Mouse (Mus musculus): Measurements from ENCODE around the gene Car10. TPM values are rescaled to one million over a fixed set of nuclear protein-coding genes. Genes with fewer than 3 reads are reported as not detected.

Car10 gene
- polyA plus RNA-seq, 1 experiment = not detected

DNA sequence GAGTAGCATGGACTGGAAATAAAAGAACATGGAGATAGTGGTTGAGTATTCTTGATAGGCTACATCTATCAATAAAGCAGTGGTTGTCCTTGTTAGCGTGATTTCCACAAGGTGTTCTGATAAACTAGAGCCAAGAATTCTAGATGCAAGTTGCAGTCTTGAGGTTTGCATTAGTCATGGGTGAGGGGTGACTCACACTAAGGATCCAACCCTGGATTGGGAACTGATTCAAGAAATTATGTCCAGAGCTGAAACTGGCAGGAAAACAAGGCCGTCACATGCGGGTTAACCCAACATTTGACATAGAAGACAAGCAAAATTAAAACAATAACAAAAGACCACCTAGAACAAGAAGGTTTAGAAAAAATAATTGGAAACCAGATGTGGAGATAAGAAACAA lies 28.6 kb downstream of the Car10 start:
- TF ChIP-seq GATA1 (IDR thresholded peaks at IDR 0.05; ENCODE audit: low read length) = no peak

DNA sequence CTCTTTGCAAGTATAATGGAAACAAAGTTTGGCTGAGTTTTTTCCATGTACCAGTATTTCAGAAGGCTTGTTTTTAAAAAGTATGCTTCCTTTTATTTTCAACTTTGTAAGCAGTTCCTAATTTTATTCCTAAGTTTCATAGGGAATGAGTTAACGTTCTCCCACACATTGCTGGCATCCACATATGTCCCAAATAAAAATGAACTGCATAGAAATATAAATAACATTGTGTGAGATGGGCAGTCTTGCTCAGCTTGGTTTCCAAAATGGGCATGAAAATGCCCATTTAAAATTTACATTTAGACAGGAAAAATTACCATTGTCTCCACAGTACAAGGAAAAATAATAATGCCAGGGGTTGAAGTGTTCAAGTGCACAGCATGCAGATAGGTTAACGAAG lies 30.7 kb downstream of the Car10 start:
- TF ChIP-seq GATA1 (IDR thresholded peaks at IDR 0.05; ENCODE audit: low read length) = no peak

DNA sequence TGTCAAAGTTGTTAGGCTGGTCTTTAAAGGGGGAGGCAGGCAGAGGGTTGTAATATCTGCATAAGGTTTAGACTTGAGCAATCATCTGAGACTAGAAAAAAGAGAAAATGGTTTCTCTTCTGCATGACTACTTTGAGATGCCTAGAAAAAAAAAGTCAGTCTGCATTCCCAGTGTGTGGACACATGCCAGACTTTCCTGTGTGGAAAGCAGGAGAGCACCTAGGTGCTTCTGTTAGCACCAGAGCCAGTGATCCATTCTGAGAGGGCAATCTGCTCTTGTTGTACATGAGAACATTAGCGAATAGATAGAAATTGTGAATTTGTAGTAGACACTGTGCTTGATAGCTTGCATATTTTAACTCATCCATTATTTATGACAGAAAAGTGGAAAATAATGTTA lies 40.0 kb downstream of the Car10 start:
- TF ChIP-seq GATA1 (IDR thresholded peaks at IDR 0.05; ENCODE audit: low read length) = no peak

DNA sequence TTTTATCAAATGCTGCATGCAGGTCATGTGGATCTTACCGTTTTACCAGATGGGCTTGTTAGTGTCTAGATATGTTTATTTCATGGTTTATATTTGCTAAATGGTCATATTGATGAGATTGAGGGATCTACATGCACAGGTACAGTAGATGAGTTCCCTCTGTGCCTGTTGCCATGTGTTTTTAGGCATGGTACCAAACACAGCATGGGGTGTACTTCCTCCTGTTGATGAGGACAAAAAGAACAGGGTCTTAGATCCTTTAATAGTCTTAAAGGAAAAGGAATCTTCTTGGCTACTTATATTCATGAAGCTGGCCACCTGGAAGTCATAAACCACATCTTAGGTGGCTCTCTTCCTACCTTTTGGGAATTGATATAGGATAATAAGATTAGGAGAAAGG lies 43.9 kb downstream of the Car10 start:
- TF ChIP-seq GATA1 (IDR thresholded peaks at IDR 0.05; ENCODE audit: low read length) = no peak

DNA sequence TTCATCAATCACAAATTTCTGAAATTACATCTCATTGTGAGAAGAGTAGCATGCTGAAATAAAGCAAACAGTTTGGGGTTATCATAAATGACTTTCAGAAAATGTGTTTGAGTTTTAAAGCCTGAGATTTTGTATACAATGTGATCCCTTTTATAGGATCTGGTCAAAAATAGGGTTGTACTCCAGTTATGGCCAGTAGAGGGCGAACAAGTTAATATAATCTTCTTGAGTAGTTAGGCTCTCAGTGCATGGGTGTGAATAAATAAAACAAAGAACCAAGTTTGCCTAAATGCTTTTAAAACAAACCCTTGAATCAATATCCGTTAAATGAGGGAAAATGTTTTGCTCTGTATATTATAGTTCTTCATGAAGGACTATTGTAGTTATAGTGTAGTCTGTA lies 46.7 kb downstream of the Car10 start:
- no peak for TF ChIP-seq GATA1 (IDR thresholded peaks at IDR 0.05; ENCODE audit: low read length)

DNA sequence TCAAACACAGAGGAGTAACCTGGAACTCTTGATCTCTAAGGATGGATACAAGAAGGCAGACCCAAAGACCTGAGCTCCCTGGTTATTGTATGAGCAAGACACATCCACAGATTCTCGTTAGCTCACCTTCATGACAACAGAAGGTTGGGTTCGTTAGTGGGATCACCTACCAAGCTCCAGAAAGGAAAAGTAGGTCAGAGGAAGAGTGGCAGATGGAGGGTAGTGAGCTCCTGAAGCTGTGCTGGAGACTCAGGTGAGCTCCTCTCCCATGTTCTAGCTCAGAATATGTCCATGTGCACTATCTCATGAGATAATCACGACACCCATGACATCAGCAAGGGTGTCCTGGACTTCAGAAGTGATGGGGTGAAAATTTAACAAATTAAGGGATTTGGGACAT lies 57.1 kb downstream of the Car10 start:
- TF ChIP-seq GATA1 (IDR thresholded peaks at IDR 0.05; ENCODE audit: low read length) = no peak

DNA sequence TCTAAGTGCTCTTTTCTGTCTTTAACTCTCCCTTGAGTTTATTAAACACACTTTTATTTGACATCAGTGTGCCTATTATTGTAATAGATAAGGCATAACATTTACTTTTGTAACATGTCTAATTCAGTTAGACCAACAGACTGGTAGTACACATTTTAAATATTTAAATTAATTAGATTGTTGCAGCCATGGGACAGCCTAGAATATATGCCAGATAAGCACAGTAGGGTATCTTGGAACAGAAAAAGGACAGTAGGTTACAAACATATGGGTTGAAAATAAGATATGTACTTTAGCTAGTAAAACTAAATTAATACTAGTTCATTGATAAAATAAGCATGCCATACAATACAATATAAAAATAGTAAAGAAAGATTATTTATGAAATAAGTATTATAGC lies 74.6 kb downstream of the Car10 start:
- TF ChIP-seq GATA1 (IDR thresholded peaks at IDR 0.05; ENCODE audit: low read length) = no peak

DNA sequence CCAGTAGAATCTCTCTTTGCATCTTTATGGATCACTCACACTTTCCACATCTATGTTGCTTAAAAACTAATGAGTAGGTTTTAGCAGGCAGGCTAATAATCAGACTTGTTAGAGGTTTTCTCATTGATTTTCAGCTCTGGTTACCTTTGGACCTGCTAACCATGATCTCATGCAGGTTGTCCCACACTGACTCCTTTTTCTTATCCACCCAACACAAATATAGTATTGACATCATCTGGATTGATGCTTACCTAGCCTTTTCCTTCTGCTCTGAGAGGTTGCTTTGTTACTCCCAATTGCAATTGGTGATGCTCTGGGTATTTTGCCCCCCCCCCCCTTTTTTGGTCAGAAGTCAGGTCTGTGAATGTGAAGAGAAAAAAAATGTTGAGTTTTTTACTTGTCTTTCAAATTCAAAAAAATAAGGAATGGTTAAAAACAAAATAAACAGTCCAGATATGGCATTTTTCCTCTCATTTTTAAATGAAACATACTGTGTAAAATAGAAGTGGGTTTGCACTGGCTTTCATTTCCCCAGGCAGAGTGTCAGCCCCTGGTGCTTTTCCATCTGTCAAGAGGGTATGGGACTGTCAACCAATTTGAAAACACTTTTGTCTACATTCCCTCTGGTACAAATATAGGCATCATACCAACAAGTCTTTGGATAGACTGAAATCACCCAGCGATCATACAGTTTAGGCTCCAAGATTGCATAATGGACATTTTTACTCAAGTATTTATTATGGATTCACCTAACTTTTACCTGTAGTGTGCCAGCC lies 75.9 kb downstream of the Car10 start:
- no peak for TF ChIP-seq GATA1 (IDR thresholded peaks at IDR 0.05; ENCODE audit: low read length)

DNA sequence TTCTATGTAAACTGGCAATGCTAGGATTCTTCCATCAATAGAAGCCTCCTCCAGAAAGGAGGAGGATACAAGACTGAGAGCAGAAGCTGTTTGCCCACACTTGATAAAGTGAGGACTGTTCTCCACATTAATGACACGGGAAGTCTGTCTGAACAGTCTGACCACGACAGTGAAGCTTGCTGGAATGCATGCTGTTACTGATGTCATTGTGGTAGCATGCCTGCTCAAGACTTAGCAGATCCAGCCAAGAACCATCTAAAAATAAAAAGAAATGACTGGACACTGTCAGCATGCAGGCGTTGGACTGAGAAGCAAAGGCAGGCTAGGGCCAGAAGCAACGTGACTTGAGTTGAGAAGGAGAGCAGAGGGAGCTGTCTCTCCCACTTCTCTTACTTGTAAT lies 87.6 kb downstream of the Car10 start:
- TF ChIP-seq GATA1 (IDR thresholded peaks at IDR 0.05; ENCODE audit: low read length) = no peak

DNA sequence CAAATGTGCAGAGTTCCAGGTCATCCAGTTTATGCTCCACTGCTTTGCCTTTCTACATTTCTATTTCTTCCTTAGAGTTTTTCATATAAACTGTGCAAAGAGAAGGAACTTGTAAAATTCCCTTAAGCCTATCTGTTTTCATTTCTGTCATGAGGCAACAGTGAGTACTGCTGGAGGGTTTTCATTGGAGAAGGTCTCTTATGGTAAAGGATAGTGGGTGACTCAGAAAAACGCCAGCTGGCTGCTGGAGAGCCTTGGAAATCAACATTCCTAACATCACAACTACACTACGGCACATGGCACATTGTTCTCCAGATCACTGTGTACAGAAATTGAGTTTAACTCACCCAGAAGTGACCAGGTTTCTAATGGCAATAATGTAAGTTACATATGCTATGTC lies 88.3 kb downstream of the Car10 start:
- no peak for TF ChIP-seq GATA1 (IDR thresholded peaks at IDR 0.05; ENCODE audit: low read length)

DNA sequence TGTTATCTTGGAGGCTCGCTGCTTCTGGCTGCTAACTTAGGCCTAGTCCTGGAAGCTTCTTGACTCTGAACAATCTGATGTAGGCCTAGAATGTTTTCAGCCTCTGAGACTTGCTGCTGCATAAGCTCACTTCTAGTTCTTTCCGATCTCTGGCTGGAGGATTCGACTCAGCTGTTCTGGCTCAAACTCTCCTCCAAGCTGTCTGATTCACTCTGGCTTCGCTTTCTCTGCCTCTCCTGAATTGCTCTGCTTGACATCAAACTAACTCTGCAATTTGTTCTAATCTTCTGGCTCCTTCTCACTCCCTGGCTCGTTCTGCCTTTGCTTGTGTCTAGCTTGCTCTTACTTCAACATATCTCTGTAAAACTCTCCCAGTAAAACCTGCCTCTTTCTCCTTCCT lies 90.8 kb downstream of the Car10 start:
- no peak for TF ChIP-seq GATA1 (IDR thresholded peaks at IDR 0.05; ENCODE audit: low read length)

DNA sequence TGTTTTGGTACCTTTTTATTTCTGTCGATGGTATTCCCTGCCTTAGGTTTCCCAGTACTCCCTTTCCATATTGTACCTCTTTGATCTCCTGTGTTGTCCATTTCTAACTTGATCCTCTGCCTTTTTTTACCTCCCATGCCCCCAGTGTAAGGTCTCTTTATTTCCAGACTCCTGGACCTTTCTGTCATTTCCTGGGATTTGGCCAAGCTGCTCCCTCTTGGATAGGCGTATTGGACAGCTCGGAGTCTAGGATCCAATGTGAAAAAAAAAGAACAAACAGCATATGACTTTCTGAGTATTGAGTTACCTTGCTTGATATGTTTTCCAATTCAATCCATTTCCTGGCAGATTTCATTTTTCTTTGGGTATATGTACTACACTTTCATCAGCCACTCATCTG lies 102.2 kb downstream of the Car10 start:
- no peak for TF ChIP-seq GATA1 (IDR thresholded peaks at IDR 0.05; ENCODE audit: low read length)

DNA sequence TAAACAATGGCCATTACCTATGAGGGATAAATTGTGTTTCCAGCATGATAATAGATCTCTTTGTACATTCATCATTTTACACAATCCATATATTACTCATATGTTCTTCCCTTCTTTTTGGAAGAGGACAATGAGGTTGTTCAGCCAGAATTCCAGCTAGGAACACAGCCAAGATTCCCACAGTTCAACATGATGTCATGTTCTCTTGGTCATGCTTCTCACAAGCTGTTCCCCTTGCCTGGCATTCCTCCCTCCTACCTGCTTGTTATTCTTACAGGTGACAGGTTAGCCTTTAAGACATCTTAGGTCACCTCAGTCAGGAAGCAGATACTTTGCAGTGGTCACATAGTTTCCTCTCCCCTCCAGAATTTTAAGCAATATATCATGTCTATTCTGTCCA lies 119.6 kb downstream of the Car10 start:
- no peak for TF ChIP-seq GATA1 (IDR thresholded peaks at IDR 0.05; ENCODE audit: low read length)

DNA sequence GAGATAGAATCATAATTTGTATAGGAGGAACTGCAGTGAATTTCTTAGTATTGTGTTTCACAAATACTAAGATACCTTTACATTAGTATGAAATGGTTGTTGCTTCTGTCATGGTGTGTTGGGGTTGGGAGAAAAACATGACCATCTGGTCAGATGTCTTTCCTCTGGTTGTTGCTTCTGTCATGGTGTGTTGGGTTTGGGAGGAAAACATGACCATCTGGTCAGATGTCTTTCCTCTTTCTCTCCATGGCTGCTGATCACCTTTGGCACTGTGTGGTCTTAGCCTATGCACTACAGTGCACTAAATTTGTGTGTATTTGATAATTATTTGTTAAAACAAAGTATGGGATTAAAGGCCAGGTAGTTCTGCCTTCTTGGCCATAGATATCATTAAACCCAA lies 132.2 kb downstream of the Car10 start:
- TF ChIP-seq GATA1 (IDR thresholded peaks at IDR 0.05; ENCODE audit: low read length) = no peak

DNA sequence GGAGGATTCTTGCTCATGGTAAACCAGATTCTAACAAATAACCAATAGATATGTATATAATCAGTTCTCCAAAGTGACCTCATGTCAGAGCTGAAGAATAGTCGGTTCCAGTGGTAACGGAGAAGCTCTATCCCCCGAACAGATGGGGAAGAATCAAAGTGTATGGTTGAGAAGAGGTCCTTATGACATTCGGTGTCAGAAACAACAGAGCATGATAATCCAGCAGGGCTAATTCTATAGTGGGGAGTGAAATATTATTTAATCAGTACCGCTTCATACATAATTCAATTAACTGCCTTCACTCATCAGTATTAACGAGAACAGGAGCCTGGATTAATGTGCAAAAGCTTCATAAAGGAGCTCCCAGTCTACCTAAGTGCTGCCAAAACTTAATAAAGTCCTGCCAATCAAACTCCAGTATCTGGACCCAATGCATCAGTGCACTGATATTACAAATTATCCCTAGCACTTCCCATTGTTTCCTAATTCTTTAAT lies 152.0 kb downstream of the Car10 start:
- TF ChIP-seq GATA1 (IDR thresholded peaks at IDR 0.05; ENCODE audit: low read length) = no peak

DNA sequence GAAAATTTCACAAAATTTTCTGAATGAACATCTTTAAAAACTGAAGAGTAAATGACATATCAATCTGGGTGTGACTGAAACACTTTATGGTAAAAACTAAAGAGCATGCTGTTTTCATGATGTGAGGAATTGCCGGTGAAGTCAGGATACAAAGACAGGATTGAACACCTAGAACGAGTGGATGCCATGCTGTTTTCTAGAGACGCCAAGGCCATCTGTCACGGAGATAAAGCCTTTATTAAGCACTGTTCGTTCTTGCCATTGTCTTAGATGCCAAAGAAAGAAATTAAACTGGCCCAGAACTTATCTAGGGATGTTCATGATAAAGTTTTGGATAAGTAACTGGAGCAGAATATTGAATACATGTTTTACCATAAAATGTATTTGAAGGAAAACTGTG lies 153.9 kb downstream of the Car10 start:
- no peak for TF ChIP-seq GATA1 (IDR thresholded peaks at IDR 0.05; ENCODE audit: low read length)

DNA sequence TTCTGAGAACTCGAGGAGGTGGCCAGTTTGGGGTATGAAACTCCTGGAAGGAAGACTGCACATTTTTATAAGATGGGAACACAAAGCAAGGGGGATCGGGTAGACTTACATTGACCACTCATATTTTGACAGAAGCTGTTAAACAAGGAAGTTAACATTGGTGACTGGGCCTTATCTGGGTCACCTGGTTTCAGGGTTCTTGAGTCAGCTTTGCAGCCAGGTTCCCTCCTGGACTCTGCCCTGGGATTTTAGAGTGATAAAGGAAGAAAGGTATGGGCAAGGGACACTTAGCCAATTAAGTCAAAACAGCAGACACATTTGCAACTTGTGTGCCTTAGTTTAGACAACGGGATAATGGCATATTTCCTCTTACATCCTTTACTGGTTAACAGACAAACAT lies 166.2 kb downstream of the Car10 start:
- TF ChIP-seq GATA1 (IDR thresholded peaks at IDR 0.05; ENCODE audit: low read length) = no peak

DNA sequence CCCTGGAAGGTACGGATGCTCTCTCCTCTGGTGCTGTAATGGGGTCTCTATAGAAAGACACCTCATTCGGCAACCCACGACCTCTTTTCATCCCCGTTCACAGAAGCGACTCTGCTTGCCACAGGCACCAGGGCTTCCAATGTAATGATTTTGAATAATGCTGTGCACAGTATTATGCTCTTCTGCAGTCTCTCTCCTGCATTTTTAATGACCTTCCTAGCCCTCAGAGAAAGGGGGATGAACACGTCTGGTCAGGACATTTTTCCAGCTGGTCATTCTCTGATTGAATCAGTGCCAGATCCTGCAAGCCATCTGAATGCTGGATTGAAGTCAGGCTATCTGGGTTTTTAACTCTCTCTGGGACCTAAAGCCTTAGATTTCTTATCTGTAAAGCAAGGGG lies 174.2 kb downstream of the Car10 start:
- no peak for TF ChIP-seq GATA1 (IDR thresholded peaks at IDR 0.05; ENCODE audit: low read length)

All from G1E-ER4 (cell line).